Mouse (Mus musculus): ENCODE measurements around the gene Ddc. TPM values are rescaled to one million over a fixed set of nuclear protein-coding genes. Genes with fewer than 3 reads are reported as not detected.

The Ddc gene
- total RNA-seq, 2 experiments from 2014 or later = not detected

- ATAC-seq (replicated peaks; ENCODE audit: low FRiP score, poor library complexity, severe bottlenecking) = no peak
These were observed 69.2 kb downstream of the Ddc start for GRCm38 (mm10) chr11:11828761-11829160.

GRCm38 (mm10) chr11:11828251-11828650 is 69.7 kb downstream of the Ddc start:
- ATAC-seq (replicated peaks; ENCODE audit: low FRiP score, poor library complexity, severe bottlenecking) = no peak

DNA sequence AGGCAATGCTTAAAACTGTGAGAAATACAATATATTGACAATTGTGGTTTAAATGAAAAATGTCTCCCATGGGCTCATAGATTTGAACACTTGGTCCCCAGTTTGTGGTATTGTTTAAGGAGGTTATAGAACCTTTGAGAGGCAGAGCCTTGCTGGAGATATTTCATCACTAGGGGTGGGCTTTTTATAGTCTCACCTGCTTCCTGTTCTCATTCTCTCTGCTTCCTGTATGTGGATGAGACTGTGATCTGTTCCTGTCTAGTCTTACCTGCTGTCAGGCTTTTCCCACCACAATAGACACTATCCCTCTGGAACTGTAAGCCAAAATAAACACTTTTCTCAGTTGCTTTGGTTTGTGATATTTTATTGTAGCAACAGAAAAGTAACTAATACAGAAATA is 71.5 kb downstream of the Ddc start:
- no peak for ATAC-seq (replicated peaks; ENCODE audit: low FRiP score, poor library complexity, severe bottlenecking)

GRCm38 (mm10) chr11:11825670-11826069 is 72.3 kb downstream of the Ddc start:
- no peak for ATAC-seq (replicated peaks; ENCODE audit: low FRiP score, poor library complexity, severe bottlenecking)

DNA sequence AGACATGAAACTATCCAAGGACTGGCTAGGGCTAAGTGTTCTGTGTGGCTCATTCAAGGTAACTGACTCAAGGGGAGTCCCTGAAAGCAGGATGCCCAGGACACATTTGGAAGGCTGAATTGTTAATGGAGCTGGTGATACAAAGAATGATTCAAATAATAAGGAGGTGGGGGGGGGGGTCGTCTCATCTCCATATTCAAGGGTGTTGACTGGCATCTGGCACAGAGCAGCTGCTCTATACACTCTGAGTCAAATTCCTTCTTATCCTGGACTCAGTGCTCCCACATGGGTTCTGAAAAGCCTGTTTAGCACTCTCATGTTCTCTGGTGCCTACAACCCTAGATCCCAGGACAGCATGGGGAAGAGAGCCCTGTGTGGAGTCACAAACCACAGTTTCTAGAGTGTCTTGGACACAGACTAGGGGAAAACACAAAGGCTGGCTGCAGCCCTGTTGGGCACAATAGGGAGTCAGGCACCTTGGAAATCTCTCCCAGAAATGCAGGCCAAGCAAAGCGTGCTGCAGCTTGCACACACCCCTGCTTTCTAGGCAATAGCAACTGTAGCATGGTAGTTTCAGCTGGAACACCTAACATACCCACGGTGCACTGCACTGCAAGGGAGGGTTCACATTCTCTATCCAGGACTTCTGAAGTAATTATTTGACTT is 72.8 kb downstream of the Ddc start:
- no peak for ATAC-seq (replicated peaks; ENCODE audit: low FRiP score, poor library complexity, severe bottlenecking)

DNA sequence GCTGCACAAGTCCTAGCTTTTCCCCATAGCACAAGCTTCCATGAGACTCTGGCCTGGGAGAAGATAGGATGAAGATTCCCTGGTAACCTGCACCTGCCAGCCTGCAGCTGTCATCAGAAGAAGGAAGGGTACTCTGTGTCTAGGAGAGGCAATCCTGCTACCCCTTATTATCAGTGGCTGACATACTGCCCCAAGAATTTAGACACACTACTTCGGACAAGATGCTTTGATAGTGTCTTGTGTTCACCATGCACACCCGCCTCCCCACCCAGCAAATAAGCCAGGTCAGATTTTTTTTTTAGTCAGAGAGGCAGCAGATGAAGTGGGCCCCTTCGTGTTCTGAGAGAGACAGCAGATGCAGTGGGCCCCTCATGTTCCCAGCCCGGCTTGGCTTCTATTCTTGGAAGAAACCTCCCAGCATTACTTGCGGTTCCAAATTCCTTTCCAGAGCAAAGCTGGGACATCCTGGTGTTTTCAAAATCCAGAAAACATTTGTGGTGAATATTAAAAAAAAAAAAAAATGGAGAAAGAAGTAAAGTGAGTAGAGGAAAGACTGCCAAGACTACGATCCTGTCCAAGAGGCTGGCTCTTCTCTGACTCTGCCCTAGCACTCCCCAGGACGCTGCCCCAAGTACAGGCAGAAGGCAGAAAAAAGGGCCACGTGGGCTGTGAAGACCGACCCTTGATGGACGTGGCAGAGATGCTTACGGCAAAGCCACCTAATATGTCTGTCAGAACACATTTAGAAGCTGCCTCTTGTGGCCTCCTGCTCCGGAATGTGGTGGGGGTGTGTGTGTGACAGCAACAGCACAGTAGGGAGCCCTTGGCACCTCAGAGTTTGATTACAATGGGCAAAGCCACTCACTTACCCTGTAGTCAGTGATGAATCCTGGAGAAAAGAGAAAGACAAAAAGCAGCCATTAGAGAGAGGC is 73.7 kb downstream of the Ddc start:
- no peak for ATAC-seq (replicated peaks; ENCODE audit: low FRiP score, poor library complexity, severe bottlenecking)

GRCm38 (mm10) chr11:11822181-11823095 is 75.5 kb downstream of the Ddc start:
- no peak for ATAC-seq (replicated peaks; ENCODE audit: low FRiP score, poor library complexity, severe bottlenecking)

GRCm38 (mm10) chr11:11821387-11821975 is 76.5 kb downstream of the Ddc start:
- ATAC-seq (replicated peaks; ENCODE audit: low FRiP score, poor library complexity, severe bottlenecking) = no peak

- no peak for ATAC-seq (replicated peaks; ENCODE audit: low FRiP score, poor library complexity, severe bottlenecking)
These were observed 77.2 kb downstream of the Ddc start for GRCm38 (mm10) chr11:11820737-11821136.

GRCm38 (mm10) chr11:11820251-11820650 is 77.7 kb downstream of the Ddc start:
- ATAC-seq (replicated peaks; ENCODE audit: low FRiP score, poor library complexity, severe bottlenecking) = peak; percentile 85

- ATAC-seq (replicated peaks; ENCODE audit: low FRiP score, poor library complexity, severe bottlenecking) = no peak
These were observed 78.7 kb downstream of the Ddc start for GRCm38 (mm10) chr11:11819206-11819605.

DNA sequence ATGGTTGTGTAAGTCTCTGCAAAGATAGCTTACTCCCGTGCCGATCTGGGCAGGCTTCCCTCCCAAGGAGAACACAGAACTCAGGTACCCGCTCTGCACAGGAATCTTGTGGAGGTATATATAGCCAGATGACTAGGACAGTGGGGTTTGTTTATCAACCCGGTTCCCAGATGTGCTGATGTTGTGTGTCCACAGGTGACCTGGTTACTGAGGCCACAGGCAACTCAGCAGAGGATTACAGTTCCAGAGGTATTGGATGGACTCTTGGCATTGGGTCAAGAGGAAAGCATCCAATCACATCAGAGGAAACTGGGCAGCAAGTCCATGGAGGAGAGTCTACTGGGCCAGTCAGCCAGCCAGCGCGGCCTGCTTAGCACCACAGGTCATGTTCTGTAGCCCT is 79.1 kb downstream of the Ddc start:
- no peak for ATAC-seq (replicated peaks; ENCODE audit: low FRiP score, poor library complexity, severe bottlenecking)

DNA sequence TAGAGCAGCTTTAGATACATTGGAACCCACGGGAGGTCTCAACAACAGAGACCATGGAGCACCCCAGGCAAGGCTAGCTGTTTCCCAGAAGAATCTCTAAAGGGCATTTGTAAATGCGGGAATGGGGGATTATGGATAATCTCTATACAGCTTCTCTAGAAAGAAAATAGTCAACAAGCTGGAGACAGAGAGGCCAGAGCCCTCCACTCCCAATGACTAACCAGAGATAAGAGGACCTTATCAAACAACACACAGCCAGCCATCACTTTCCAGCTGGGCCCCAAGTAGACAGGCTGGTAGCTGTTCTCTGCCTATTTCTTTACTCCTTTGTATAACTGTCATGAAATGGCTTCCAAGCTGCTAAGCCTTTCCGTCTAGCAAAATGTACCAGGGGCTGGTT is 82.2 kb downstream of the Ddc start:
- peak; percentile 73 for ATAC-seq (replicated peaks; ENCODE audit: low FRiP score, poor library complexity, severe bottlenecking)

DNA sequence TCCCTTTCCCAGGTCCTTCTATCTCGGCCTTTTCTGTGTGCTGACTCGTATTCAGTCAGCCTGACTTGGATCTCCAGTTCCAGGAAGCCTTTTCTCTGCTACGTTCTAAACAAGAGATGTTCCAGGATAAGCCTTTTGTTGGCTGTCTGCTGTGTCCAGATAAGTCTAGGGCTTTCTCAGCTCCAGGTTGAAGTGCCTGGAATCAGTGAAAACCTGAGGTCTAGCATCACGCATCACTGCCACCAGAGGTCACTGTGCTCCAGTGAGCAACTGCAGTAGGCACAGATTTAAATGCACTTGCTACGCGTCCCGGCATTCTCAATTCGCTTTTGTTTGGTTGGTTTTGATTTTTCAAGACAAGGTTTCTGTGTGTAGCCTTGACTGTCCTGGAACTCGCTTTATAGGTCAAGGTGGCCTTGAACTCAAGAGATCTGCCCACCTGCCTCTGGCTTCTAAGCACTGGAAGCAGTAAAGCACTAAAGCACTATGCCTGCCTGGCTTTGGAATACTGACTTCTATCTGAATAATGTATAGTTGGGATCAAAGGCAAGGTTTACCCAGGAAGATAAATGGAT is 86.0 kb downstream of the Ddc start:
- peak; percentile 64 for ATAC-seq (replicated peaks; ENCODE audit: low FRiP score, poor library complexity, severe bottlenecking)

GRCm38 (mm10) chr11:11809404-11810175 is 88.4 kb downstream of the Ddc start:
- ATAC-seq (replicated peaks; ENCODE audit: low FRiP score, poor library complexity, severe bottlenecking) = no peak

DNA sequence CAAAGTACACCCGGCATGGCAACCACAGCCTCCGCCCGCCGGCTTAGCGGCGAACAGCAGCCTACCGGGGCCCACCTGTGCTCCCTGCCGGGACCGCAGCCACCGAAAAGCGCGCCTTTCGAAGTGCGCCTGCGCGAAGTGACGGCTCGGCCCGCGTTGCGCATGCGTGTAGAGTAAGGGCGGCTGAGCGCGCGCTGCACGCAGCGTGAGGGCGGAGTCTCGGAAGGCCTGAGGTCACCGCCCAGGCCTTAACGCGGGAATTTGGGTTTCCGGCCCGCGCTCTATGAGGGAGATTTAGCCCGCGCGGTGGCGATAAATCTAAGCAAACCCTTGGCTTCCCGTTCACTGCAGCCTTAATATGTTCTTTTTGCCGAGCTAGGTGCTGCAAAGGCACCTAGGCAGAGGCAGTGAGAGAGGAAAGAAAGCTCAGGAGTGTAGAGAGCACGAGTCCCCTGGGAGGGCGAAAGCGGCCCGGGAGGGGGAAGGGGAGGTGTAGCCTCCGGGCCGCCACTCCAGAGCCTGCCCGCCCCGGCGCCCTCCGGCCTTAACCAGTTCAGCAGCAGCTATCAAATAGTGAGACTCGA is 89.0 kb downstream of the Ddc start, which contains the start of gene Fignl1:
Fignl1 (minus strand) TSS at position 143 of the 584 bp plus-strand sequence.
- peak; percentile 90 for ATAC-seq (replicated peaks; ENCODE audit: low FRiP score, poor library complexity, severe bottlenecking)

DNA sequence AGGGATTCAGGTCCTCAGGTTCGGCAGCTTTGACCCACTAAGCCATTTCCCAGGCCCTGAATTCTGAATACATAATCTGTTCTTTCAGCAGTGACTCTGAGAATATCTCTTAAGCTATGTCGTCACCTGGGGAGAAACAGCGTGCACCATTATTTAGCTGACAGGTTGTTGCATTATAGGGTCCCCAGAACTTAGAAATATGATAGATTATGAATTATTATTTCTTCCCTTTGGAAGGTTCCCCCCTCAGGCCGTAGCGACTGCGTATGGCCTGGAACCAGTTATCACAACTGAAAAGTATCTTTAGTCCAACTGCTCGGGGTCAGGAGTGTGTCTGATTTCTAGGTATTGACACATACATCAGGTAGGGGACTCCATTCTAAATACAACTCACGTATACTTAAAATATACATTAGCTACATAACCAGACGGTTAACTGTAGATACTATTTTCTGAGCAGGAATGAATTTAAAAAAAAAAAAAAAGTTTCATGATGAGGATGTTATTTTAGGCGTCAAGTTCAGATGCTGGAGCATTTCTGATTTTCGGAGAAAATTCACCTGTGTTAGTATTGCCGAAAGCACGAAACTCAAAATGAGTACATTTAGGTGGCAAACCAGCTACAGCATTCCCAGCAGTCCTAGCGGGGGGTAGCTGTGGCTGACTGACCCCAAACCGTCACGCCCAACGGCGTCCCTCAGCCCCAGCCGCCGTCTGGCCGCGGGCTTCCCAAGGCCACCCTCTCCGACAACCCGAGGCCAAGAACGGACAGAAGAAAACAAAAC is 89.7 kb downstream of the Ddc start:
- peak; percentile 70 for ATAC-seq (replicated peaks; ENCODE audit: low FRiP score, poor library complexity, severe bottlenecking)

Data from erythroblast, adult 5-6 weeks (primary cell).